In the genomic region with DNA sequence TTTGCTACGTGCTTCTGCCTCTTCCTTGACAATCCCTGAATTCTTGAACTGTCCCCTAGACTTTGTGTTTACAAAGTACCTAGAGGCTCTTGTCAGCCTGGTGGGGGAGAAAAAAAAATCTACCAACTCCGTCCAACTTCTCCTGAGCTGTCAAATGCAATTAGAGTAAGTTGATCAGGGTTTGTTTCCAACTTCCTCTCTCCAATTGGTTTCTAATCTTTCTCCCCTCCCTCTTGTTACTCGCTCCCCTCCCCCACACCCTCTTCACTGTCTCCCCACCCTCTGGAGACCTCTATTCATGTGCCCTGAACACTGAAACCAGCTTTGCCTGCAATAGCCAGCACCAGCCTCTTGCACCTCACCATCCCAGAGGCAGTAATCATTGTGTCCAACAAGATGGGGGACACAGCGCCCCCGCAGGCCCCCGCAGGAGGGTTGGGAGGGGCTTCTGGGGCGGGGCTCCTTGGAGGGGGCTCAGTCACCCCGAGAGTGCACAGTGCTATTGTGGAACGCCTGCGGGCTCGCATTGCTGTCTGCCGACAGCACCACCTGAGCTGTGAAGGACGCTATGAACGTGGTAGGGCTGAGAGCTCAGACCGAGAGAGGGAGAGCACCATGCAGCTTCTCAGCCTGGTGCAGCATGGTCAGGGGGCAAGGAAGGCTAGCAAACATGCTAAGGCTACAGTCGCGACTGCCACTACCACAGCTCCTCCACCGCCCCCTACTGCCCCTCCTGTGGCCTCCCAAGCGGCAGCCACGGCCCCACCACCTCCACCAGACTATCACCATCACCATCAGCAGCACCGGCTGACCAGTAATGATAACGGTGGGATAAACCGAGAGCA, we compare ENCODE assay signal across 8 mouse cellular contexts. TPM values are rescaled to one million over a fixed set of nuclear protein-coding genes. Genes with fewer than 3 reads are reported as not detected.
DNase-seq lines count a peak whose midpoint lies in the region; ATAC-seq lines count a peak whose summit lies in the region.

TSS of gene Maml2 (plus strand) at position 290 of the 845 bp plus-strand sequence.

- ATAC-seq in hindbrain, embryonic 11.5 days (ENCODE audit: low FRiP score), result peak; percentile 78

- peak; percentile 31 for DNase-seq in MN1 (ENCODE audit: low spot score)
- peak; percentile 61 for DNase-seq in cerebellum, adult 11 months
- DNase-seq in forelimb bud, embryonic 11.5 days (ENCODE audit: low read depth, low spot score), result peak; percentile 57
- DNase-seq in hindbrain, embryonic 11.5 days (ENCODE audit: low spot score), result peak; percentile 78
- no peak for DNase-seq in layer of hippocampus, postnatal 25 days (ENCODE audit: extremely low spot score in 1 of 2, low spot score in 1 of 2)
- DNase-seq in right cerebral cortex, postnatal 10 days (ENCODE audit: low spot score in 2 of 2), result peak; percentile 69
- peak; percentile 62 for DNase-seq in urinary bladder, postnatal 4 days (ENCODE audit: low spot score in 2 of 2)

- peaks cover 24% of the 10 kb centered on the region for H3K4me1 ChIP-seq in hindbrain, embryonic 11.5 days (replicated peaks; ENCODE audit: control insufficient read depth, insufficient read depth, low read length)
- peaks cover 58% of the 10 kb centered on the region for H3K4me1 ChIP-seq in megakaryocyte, embryonic 14.5 days

- no peaks in the 10 kb centered on the region for H3K9me3 ChIP-seq in hindbrain, embryonic 11.5 days (ENCODE audit: control insufficient read depth, low read length)
- H3K9me3 ChIP-seq in megakaryocyte, embryonic 14.5 days, result no peaks in the 10 kb centered on the region

- peak within 1 kb of the TSS; percentile 62 for H3K27ac ChIP-seq in hindbrain, embryonic 11.5 days (ENCODE audit: low read depth, low read length)

- no peaks in the 10 kb centered on the region for H3K36me3 ChIP-seq in hindbrain, embryonic 11.5 days (ENCODE audit: control insufficient read depth, insufficient read depth, low read length)
- peaks cover under 1% of the 10 kb centered on the region for H3K36me3 ChIP-seq in megakaryocyte, embryonic 14.5 days (replicated peaks; ENCODE audit: low read length)

- peak within 1 kb of the TSS; percentile 97 for H3K4me2 ChIP-seq in hindbrain, embryonic 11.5 days (replicated peaks; ENCODE audit: low read depth, low read length)

- no peaks in the 10 kb centered on the region for H3K27me3 ChIP-seq in hindbrain, embryonic 11.5 days (ENCODE audit: control insufficient read depth, insufficient read depth, low read length)
- H3K27me3 ChIP-seq in megakaryocyte, embryonic 14.5 days (replicated peaks), result peaks cover 5% of the 10 kb centered on the region

- peak within 1 kb of the TSS; percentile 73 for H3K9ac ChIP-seq in hindbrain, embryonic 11.5 days (ENCODE audit: low read depth, low read length)

- under 1% methylated on average over 23 of the region's 23 CpGs for WGBS in hindbrain, embryonic 11.5 days

- peak within 1 kb of the TSS; percentile 62 for H3K4me3 ChIP-seq in hindbrain, embryonic 11.5 days (ENCODE audit: low read depth, low read length)
- H3K4me3 ChIP-seq in megakaryocyte, embryonic 14.5 days (replicated peaks), result peak within 1 kb of the TSS; percentile 94

RNA-seq across cellular contexts. Expression of gene Maml2, which starts in this region (rescaled TPM):
- 10.4 and 11.4 TPM in 2 replicates for polyA plus RNA-seq in hindbrain, embryonic 11.5 days (2014; fragmentation: Nextera tagmentation; extraction: Ambion mirVana)
- 10 to 100 TPM; 20.5 to 22.8 TPM for total RNA-seq in layer of hippocampus, postnatal 25 days (2021)
- 0.09 TPM in 1 of 2 replicates, not detected in the other for polyA plus RNA-seq in megakaryocyte, embryonic 14.5 days (2012; ENCODE audit: insufficient read depth, low replicate concordance)

Comparison
In these comparisons a context has a peak if more than half of its experiments do, and no peak if none do; other contexts are left out.
1. RNA of gene Maml2 (polyA plus RNA-seq): 10.4 to 11.4 TPM in hindbrain, embryonic 11.5 days; 0.09 TPM in megakaryocyte, embryonic 14.5 days; every median in the first group is over 10 times any median in the second.
2. DNase-seq: peak in MN1 (single experiment), cerebellum, adult 11 months (single experiment), forelimb bud, embryonic 11.5 days (single experiment), hindbrain, embryonic 11.5 days (single experiment), right cerebral cortex, postnatal 10 days (2 of 2) and urinary bladder, postnatal 4 days (2 of 2); none in layer of hippocampus, postnatal 25 days (0 of 2).